Mouse (Mus musculus): ENCODE results near the gene Gm9944. TPM values are rescaled to one million over a fixed set of nuclear protein-coding genes. Genes with fewer than 3 reads are reported as not detected.

Gene Gm9944
- polyA plus RNA-seq (2014; fragmentation: Nextera tagmentation; extraction: Ambion mirVana) = not detected in 2 replicates

- H3K4me3 ChIP-seq (ENCODE audit: low read depth, low read length) = no peak within 1 kb of the TSS
- no peaks in the 10 kb centered on the region for H3K36me3 ChIP-seq (ENCODE audit: control insufficient read depth, insufficient read depth, low read length)
- ATAC-seq (ENCODE audit: low FRiP score) = no peak
- H3K4me1 ChIP-seq (replicated peaks; ENCODE audit: control insufficient read depth, insufficient read depth, low read length) = no peaks in the 10 kb centered on the region
- no peak within 1 kb of the TSS for H3K27ac ChIP-seq (ENCODE audit: low read depth, low read length)
- H3K9ac ChIP-seq (ENCODE audit: low read depth, low read length) = no peak within 1 kb of the TSS
- no peaks in the 10 kb centered on the region for H3K9me3 ChIP-seq (ENCODE audit: control insufficient read depth, low read length)
- WGBS = 79% methylated on average over 2 of the region's 2 CpGs
- DNase-seq (ENCODE audit: low spot score) = no peak
- H3K4me2 ChIP-seq (replicated peaks; ENCODE audit: low read depth, low read length) = no peak within 1 kb of the TSS
- H3K27me3 ChIP-seq (ENCODE audit: control insufficient read depth, insufficient read depth, low read length) = no peaks in the 10 kb centered on the region
Measured at GRCm38 (mm10) chr4:144453217-144453616, at the start of gene Gm9944. Gene Gm9944 (minus strand): TSS chr4:144453317.

- H3K36me3 ChIP-seq (ENCODE audit: control insufficient read depth, insufficient read depth, low read length) = no peaks in the 10 kb centered on the region
- no peak overlapping the region for H3K4me2 ChIP-seq (replicated peaks; ENCODE audit: low read depth, low read length)
- no peaks in the 10 kb centered on the region; the same call in 1 of the 2 replicates for H3K9me3 ChIP-seq (ENCODE audit: control insufficient read depth, low read length)
- ATAC-seq (ENCODE audit: low FRiP score) (no peak), DNase-seq (ENCODE audit: low spot score) (no peak)
- H3K27ac ChIP-seq (ENCODE audit: low read depth, low read length) = no peak overlapping the region
- H3K4me3 ChIP-seq (ENCODE audit: low read depth, low read length) = no peak overlapping the region
- no peaks in the 10 kb centered on the region for H3K4me1 ChIP-seq (replicated peaks; ENCODE audit: control insufficient read depth, insufficient read depth, low read length)
- no peak overlapping the region for H3K9ac ChIP-seq (ENCODE audit: low read depth, low read length)
- H3K27me3 ChIP-seq (ENCODE audit: control insufficient read depth, insufficient read depth, low read length) = no peaks in the 10 kb centered on the region
Measured at GRCm38 (mm10) chr4:144493331-144493730, 40.2 kb upstream of the Gm9944 start.

- no peak for DNase-seq (ENCODE audit: low spot score)
- H3K9ac ChIP-seq (ENCODE audit: low read depth, low read length) = no peak overlapping the region
- no peak for ATAC-seq (ENCODE audit: low FRiP score)
- H3K27ac ChIP-seq (ENCODE audit: low read depth, low read length) = no peak overlapping the region
- H3K4me1 ChIP-seq (replicated peaks; ENCODE audit: control insufficient read depth, insufficient read depth, low read length) = no peaks in the 10 kb centered on the region
- H3K4me2 ChIP-seq (replicated peaks; ENCODE audit: low read depth, low read length) = no peak overlapping the region
- H3K36me3 ChIP-seq (ENCODE audit: control insufficient read depth, insufficient read depth, low read length) = no peaks in the 10 kb centered on the region
- WGBS = 79% methylated on average over 1 of the region's 1 CpGs
- no peaks in the 10 kb centered on the region for H3K27me3 ChIP-seq (ENCODE audit: control insufficient read depth, insufficient read depth, low read length)
- H3K4me3 ChIP-seq (ENCODE audit: low read depth, low read length) = no peak overlapping the region
- no peaks in the 10 kb centered on the region for H3K9me3 ChIP-seq (ENCODE audit: control insufficient read depth, low read length)
Measured at GRCm38 (mm10) chr4:144468091-144468490, 15.0 kb upstream of the Gm9944 start.

- DNase-seq (ENCODE audit: low spot score) (no peak), ATAC-seq (ENCODE audit: low FRiP score) (no peak)
- 81% methylated on average over 2 of the region's 2 CpGs for WGBS
- Histone ChIP-seq H3K27ac (ENCODE audit: low read depth, low read length) (no peak overlapping the region), H3K4me1 (replicated peaks; ENCODE audit: control insufficient read depth, insufficient read depth, low read length) (no peaks in the 10 kb centered on the region), H3K36me3 (ENCODE audit: control insufficient read depth, insufficient read depth, low read length) (no peaks in the 10 kb centered on the region), H3K4me2 (replicated peaks; ENCODE audit: low read depth, low read length) (no peak overlapping the region), H3K4me3 (ENCODE audit: low read depth, low read length) (no peak overlapping the region), H3K9ac (ENCODE audit: low read depth, low read length) (no peak overlapping the region), H3K27me3 (ENCODE audit: control insufficient read depth, insufficient read depth, low read length) (no peaks in the 10 kb centered on the region), H3K9me3 (ENCODE audit: control insufficient read depth, low read length) (0 out of 2 replicates have a peak, but pooled peaks cover 3% of the 10 kb centered on the region)
Measured at GRCm38 (mm10) chr4:144465206-144465605, 12.1 kb upstream of the Gm9944 start.

- Histone ChIP-seq H3K36me3 (ENCODE audit: control insufficient read depth, insufficient read depth, low read length) (no peaks in the 10 kb centered on the region), H3K4me1 (replicated peaks; ENCODE audit: control insufficient read depth, insufficient read depth, low read length) (no peaks in the 10 kb centered on the region), H3K4me3 (ENCODE audit: low read depth, low read length) (no peak within 1 kb of the TSS), H3K4me2 (replicated peaks; ENCODE audit: low read depth, low read length) (no peak within 1 kb of the TSS), H3K27ac (ENCODE audit: low read depth, low read length) (no peak within 1 kb of the TSS), H3K27me3 (ENCODE audit: control insufficient read depth, insufficient read depth, low read length) (no peaks in the 10 kb centered on the region), H3K9ac (ENCODE audit: low read depth, low read length) (no peak within 1 kb of the TSS), H3K9me3 (ENCODE audit: control insufficient read depth, low read length) (0 out of 2 replicates have a peak, but pooled peaks cover 3% of the 10 kb centered on the region)
- WGBS = 83% methylated on average over 3 of the region's 3 CpGs
- no peak for DNase-seq (ENCODE audit: low spot score)
- no peak for ATAC-seq (ENCODE audit: low FRiP score)
Measured at GRCm38 (mm10) chr4:144463656-144464055, 10.5 kb upstream of the Gm9944 start, which contains the start of gene Aadacl3. Gene Aadacl3 (minus strand): TSS chr4:144463756.

GRCm38 (mm10) chr4:144448546-144448945 is 4.6 kb downstream of the Gm9944 start:
- no peak overlapping the region for H3K4me2 ChIP-seq (replicated peaks; ENCODE audit: low read depth, low read length)
- WGBS = 84% methylated on average over 2 of the region's 2 CpGs
- H3K4me3 ChIP-seq (ENCODE audit: low read depth, low read length) = no peak overlapping the region
- H3K9ac ChIP-seq (ENCODE audit: low read depth, low read length) = no peak overlapping the region
- no peak overlapping the region for H3K27ac ChIP-seq (ENCODE audit: low read depth, low read length)
- H3K9me3 ChIP-seq (ENCODE audit: control insufficient read depth, low read length) = no peaks in the 10 kb centered on the region
- H3K36me3 ChIP-seq (ENCODE audit: control insufficient read depth, insufficient read depth, low read length) = no peaks in the 10 kb centered on the region
- no peaks in the 10 kb centered on the region for H3K4me1 ChIP-seq (replicated peaks; ENCODE audit: control insufficient read depth, insufficient read depth, low read length)
- DNase-seq (ENCODE audit: low spot score) (no peak), ATAC-seq (ENCODE audit: low FRiP score) (no peak)
- H3K27me3 ChIP-seq (ENCODE audit: control insufficient read depth, insufficient read depth, low read length) = no peaks in the 10 kb centered on the region

- H3K36me3 ChIP-seq (ENCODE audit: control insufficient read depth, insufficient read depth, low read length) = no peaks in the 10 kb centered on the region
- no peaks in the 10 kb centered on the region for H3K4me1 ChIP-seq (replicated peaks; ENCODE audit: control insufficient read depth, insufficient read depth, low read length)
- ATAC-seq (ENCODE audit: low FRiP score) = no peak
- H3K4me3 ChIP-seq (ENCODE audit: low read depth, low read length) = no peak overlapping the region
- no peaks in the 10 kb centered on the region for H3K9me3 ChIP-seq (ENCODE audit: control insufficient read depth, low read length)
- WGBS = 80% methylated on average over 1 of the region's 1 CpGs
- H3K9ac ChIP-seq (ENCODE audit: low read depth, low read length) = no peak overlapping the region
- H3K27ac ChIP-seq (ENCODE audit: low read depth, low read length) = no peak overlapping the region
- DNase-seq (ENCODE audit: low spot score) = no peak
- H3K4me2 ChIP-seq (replicated peaks; ENCODE audit: low read depth, low read length) = no peak overlapping the region
- H3K27me3 ChIP-seq (ENCODE audit: control insufficient read depth, insufficient read depth, low read length) = no peaks in the 10 kb centered on the region
Measured at GRCm38 (mm10) chr4:144441582-144441981, 11.5 kb downstream of the Gm9944 start.

- Histone ChIP-seq H3K27ac (ENCODE audit: low read depth, low read length) (no peak overlapping the region), H3K27me3 (ENCODE audit: control insufficient read depth, insufficient read depth, low read length) (no peaks in the 10 kb centered on the region), H3K4me3 (ENCODE audit: low read depth, low read length) (no peak overlapping the region), H3K9me3 (ENCODE audit: control insufficient read depth, low read length) (no peaks in the 10 kb centered on the region), H3K9ac (ENCODE audit: low read depth, low read length) (no peak overlapping the region), H3K36me3 (ENCODE audit: control insufficient read depth, insufficient read depth, low read length) (no peaks in the 10 kb centered on the region), H3K4me1 (replicated peaks; ENCODE audit: control insufficient read depth, insufficient read depth, low read length) (no peaks in the 10 kb centered on the region), H3K4me2 (replicated peaks; ENCODE audit: low read depth, low read length) (no peak overlapping the region)
- DNase-seq (ENCODE audit: low spot score) = no peak
- no peak for ATAC-seq (ENCODE audit: low FRiP score)
- 82% methylated on average over 4 of the region's 4 CpGs for WGBS
Measured at GRCm38 (mm10) chr4:144441095-144441494, 12.0 kb downstream of the Gm9944 start.

- no peak within 1 kb of the TSS for H3K4me2 ChIP-seq (replicated peaks; ENCODE audit: low read depth, low read length)
- no peak within 1 kb of the TSS for H3K9ac ChIP-seq (ENCODE audit: low read depth, low read length)
- DNase-seq (ENCODE audit: low spot score) (no peak), ATAC-seq (ENCODE audit: low FRiP score) (no peak)
- H3K36me3 ChIP-seq (ENCODE audit: control insufficient read depth, insufficient read depth, low read length) = no peaks in the 10 kb centered on the region
- no peaks in the 10 kb centered on the region for H3K9me3 ChIP-seq (ENCODE audit: control insufficient read depth, low read length)
- no peaks in the 10 kb centered on the region for H3K4me1 ChIP-seq (replicated peaks; ENCODE audit: control insufficient read depth, insufficient read depth, low read length)
- no peak within 1 kb of the TSS for H3K4me3 ChIP-seq (ENCODE audit: low read depth, low read length)
- no peak within 1 kb of the TSS for H3K27ac ChIP-seq (ENCODE audit: low read depth, low read length)
- no peaks in the 10 kb centered on the region for H3K27me3 ChIP-seq (ENCODE audit: control insufficient read depth, insufficient read depth, low read length)
Measured at GRCm38 (mm10) chr4:144438672-144439071, 14.4 kb downstream of the Gm9944 start, which contains the start of gene 1700012P22Rik. Gene 1700012P22Rik (minus strand): TSS chr4:144438772.
